Mouse (Mus musculus) midbrain, embryonic 16.5 days (tissue): ENCODE measurements around the gene Olfr551. TPM values are rescaled to one million over a fixed set of nuclear protein-coding genes. Genes with fewer than 3 reads are reported as not detected.

Source experiments
- ATAC-seq: fragments of 200-750 bp; cut with Nextera tagmentation; 2 replicates; pipeline ENCODE4 v1.8.0; 2017; ENCODE audit warnings: moderate TSS enrichment
- H3K27ac ChIP-seq: fragments of 300-500 bp; sonication (generic); 2 replicates; pipeline ENCODE4 v1.5.1; 2014; ENCODE audit warnings: mild to moderate bottlenecking, low read length, mixed read lengths
- H3K27me3 ChIP-seq: fragments of 300-500 bp; sonication (generic); 2 replicates; pipeline ENCODE4 v1.6.1; 2014; ENCODE audit warnings: low read depth, low read length, mixed read lengths; ENCODE audit not compliant: control insufficient read depth, insufficient read depth
- H3K36me3 ChIP-seq: fragments of 300-500 bp; sonication (generic); 2 replicates; pipeline ENCODE4 v1.6.1; 2014; ENCODE audit warnings: mild to moderate bottlenecking, low read length, moderate library complexity, mixed read lengths; ENCODE audit not compliant: control insufficient read depth, insufficient read depth
- H3K4me1 ChIP-seq: fragments of 300-500 bp; sonication (generic); 2 replicates; pipeline ENCODE4 v1.6.1; 2014; ENCODE audit warnings: mild to moderate bottlenecking, low read length, mixed read lengths; ENCODE audit not compliant: control insufficient read depth, insufficient read depth
- H3K4me2 ChIP-seq: fragments of 300-500 bp; sonication (generic); 2 replicates; pipeline ENCODE4 v1.6.1; 2014; ENCODE audit warnings: mild to moderate bottlenecking, low read length, mixed read lengths
- H3K4me3 ChIP-seq: fragments of 300-500 bp; sonication (generic); 2 replicates; pipeline ENCODE4 v1.5.1; 2014; ENCODE audit warnings: low read depth, mild to moderate bottlenecking, low read length, moderate library complexity, mixed read lengths
- H3K9ac ChIP-seq: fragments of 300-500 bp; sonication (generic); 2 replicates; pipeline ENCODE4 v1.6.1; 2014; ENCODE audit warnings: low read depth, low read length, mixed read lengths
- H3K9me3 ChIP-seq: fragments of 300-500 bp; sonication (generic); replicated peaks from 2 replicates; pipeline ENCODE4 v1.6.1; 2014; ENCODE audit warnings: mild to moderate bottlenecking, low read length, mixed read lengths; ENCODE audit not compliant: control insufficient read depth, poor library complexity, severe bottlenecking
- WGBS: fragments of 180-500 bp; shearing (Covaris S2); extraction: QIAGEN DNeasy Blood & Tissue Kit; methylation state at CpG from one replicate; pipeline ENCODE4 v1.1.7; 2014; 5-methylcytosine and 5-hydroxymethylcytosine counted together
- polyA plus RNA-seq: library from polyadenylated mRNA; unstranded; fragments of >200 nt; fragmentation: Nextera tagmentation; extraction: Ambion mirVana; gene quantifications from 2 replicates; pipeline ENCODE4 v1.2.1, GENCODE M21; 2015

Gene Olfr551
- polyA plus RNA-seq, 1 experiment from 2014 or later = not detected

DNA sequence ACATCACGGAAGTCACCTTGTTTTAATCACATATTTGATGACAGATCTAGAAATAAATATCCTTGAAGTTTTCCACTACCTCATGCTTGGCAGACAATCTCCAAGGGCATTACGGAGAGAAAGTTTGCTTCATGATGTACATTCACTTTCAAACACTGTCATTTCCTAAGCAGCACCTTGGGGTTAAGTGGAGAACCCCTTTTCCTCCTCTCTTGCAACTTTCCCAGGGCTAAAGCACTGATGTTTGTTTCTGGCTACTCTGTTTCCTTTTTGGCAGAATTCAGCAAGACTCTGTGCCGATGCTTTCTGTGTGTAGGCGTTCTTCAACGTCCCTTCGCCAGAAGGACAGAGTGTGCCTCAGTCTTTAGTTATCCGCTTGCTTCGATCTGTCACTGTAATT is 20.5 kb downstream of the Olfr551 start, which contains the start of gene Olfr550:
Gene Olfr550, plus strand, starts transcription at position 301 of the 400 bp plus-strand sequence.
- H3K9me3 ChIP-seq = no peaks in the 10 kb centered on the region
- H3K27me3 ChIP-seq = no peaks in the 10 kb centered on the region
- H3K27ac ChIP-seq = no peak within 1 kb of the TSS
- no peaks in the 10 kb centered on the region for H3K36me3 ChIP-seq
- H3K4me3 ChIP-seq = no peak within 1 kb of the TSS
- H3K4me1 ChIP-seq = peaks cover 6% of the 10 kb centered on the region; the same call in 1 of the 2 replicates
- H3K4me2 ChIP-seq = no peak within 1 kb of the TSS
- WGBS = 97% methylated on average over 8 of the region's 8 CpGs
- no peak within 1 kb of the TSS for H3K9ac ChIP-seq
- ATAC-seq = no peak

- no peak overlapping the region for H3K9ac ChIP-seq
- H3K4me2 ChIP-seq = no peak overlapping the region
- no peaks in the 10 kb centered on the region for H3K36me3 ChIP-seq
- H3K27ac ChIP-seq = no peak overlapping the region
- H3K4me3 ChIP-seq = no peak overlapping the region
- no peaks in the 10 kb centered on the region for H3K27me3 ChIP-seq
- H3K4me1 ChIP-seq = no peaks in the 10 kb centered on the region
- no peaks in the 10 kb centered on the region for H3K9me3 ChIP-seq
- ATAC-seq = no peak
- 89% methylated on average over 4 of the region's 4 CpGs for WGBS
These were observed 25.5 kb downstream of the Olfr551 start for GRCm38 (mm10) chr7:102566219-102566618.

DNA sequence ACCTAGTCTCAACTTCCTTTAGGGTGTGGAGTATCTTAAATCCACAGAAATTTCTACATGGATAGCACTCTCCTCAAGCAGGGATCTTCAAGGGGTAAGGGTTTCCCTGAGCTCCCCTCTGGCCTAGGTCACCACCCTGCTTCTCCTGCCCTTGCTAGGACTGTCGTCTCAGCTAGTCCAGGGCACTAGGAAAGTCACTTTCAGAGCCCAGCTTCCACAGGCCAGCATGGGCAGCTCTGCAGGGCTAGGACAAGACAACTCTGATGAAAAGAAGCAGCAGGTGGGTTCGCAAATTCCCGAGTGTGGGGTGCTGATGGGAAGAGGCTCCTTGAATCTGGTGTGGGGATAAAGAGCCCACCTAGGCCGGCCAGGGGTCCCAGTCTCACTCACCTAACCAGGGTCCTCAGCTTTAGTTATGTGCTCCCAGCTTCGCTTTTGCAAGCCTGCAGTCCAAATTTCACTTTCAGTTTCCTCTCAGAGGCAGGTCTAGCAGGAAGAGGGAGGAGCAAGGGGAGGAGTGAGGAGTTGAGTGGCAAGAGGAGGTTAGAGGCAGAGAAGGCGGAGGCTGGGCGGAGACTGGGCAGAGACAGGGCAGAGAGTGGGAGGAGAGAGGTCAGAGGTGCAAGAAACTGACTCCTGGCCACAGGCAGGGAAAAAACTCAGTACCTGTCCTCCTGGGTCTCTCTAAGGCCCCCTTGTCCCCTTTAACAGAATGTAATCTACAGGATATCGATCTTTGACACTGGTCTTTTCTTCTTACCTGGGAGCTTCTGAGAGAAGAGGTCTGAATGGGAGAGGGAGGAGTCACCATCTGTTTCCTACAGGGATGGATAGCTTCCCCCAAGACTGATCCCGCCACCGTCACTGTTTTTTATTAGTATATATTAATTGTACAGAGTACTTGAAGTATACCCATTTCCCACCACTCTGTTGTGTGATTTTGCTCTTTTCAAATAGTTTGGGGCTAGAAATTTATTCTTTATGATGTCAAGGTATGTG is 26.4 kb downstream of the Olfr551 start, which contains the start of gene Trim21:
Gene Trim21, minus strand, starts transcription at position 488 of the 999 bp plus-strand sequence.
- H3K27ac ChIP-seq = no peak within 1 kb of the TSS
- H3K4me1 ChIP-seq = no peaks in the 10 kb centered on the region
- peak within 1 kb of the TSS; percentile 22; the same call in 1 of the 2 replicates for H3K4me3 ChIP-seq
- no peaks in the 10 kb centered on the region for H3K9me3 ChIP-seq
- peak within 1 kb of the TSS; percentile 39 for H3K4me2 ChIP-seq
- H3K9ac ChIP-seq = no peak within 1 kb of the TSS
- H3K27me3 ChIP-seq = no peaks in the 10 kb centered on the region
- 24% methylated on average over 10 of the region's 10 CpGs for WGBS
- ATAC-seq = no peak
- no peaks in the 10 kb centered on the region for H3K36me3 ChIP-seq

DNA sequence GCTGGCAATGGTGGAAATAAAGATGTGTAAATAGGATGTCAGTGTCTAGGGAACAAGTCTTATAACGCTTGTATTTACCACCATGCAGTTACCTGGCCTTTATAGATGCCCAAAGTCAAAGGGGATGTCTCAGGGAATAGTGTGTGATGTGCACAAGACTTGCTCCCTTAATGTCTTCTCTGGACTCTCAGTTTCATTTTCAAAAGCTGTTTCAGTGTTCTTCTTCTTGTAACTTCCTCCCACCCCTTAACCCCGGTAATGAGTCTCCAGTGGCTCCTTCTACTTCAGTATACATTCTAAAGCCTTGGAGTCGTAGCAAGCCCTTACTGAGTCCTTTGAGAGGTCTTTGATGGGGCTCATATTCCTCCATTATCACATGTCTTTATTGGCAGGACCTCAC is 38.4 kb downstream of the Olfr551 start:
- Histone ChIP-seq H3K4me2 (no peak overlapping the region), H3K27ac (no peak overlapping the region), H3K9me3 (no peaks in the 10 kb centered on the region), H3K4me1 (no peaks in the 10 kb centered on the region), H3K4me3 (no peak overlapping the region), H3K36me3 (no peaks in the 10 kb centered on the region), H3K27me3 (no peaks in the 10 kb centered on the region), H3K9ac (no peak overlapping the region)
- WGBS = 82% methylated on average over 3 of the region's 3 CpGs
- ATAC-seq = no peak

GRCm38 (mm10) chr7:102549570-102549969 is 42.1 kb downstream of the Olfr551 start, which contains the start of gene Olfr549:
TSS of gene Olfr549 (plus strand) at chr7:102549870.
- no peaks in the 10 kb centered on the region for H3K9me3 ChIP-seq
- ATAC-seq = no peak
- no peaks in the 10 kb centered on the region for H3K27me3 ChIP-seq
- H3K4me1 ChIP-seq = no peaks in the 10 kb centered on the region
- no peak within 1 kb of the TSS for H3K9ac ChIP-seq
- H3K4me2 ChIP-seq = no peak within 1 kb of the TSS
- no peak within 1 kb of the TSS for H3K27ac ChIP-seq
- no peaks in the 10 kb centered on the region for H3K36me3 ChIP-seq
- 95% methylated on average over 3 of the region's 3 CpGs for WGBS
- H3K4me3 ChIP-seq = no peak within 1 kb of the TSS

- Histone ChIP-seq H3K27ac (no peak overlapping the region), H3K9me3 (no peaks in the 10 kb centered on the region), H3K4me1 (no peaks in the 10 kb centered on the region), H3K4me2 (no peak overlapping the region), H3K36me3 (no peaks in the 10 kb centered on the region), H3K27me3 (no peaks in the 10 kb centered on the region), H3K4me3 (no peak overlapping the region), H3K9ac (no peak overlapping the region)
- WGBS = 71% methylated on average over 3 of the region's 3 CpGs
- no peak for ATAC-seq
These were observed 50.4 kb downstream of the Olfr551 start for GRCm38 (mm10) chr7:102541251-102541650.

- no peak within 1 kb of the TSS for H3K4me2 ChIP-seq
- H3K27me3 ChIP-seq = no peaks in the 10 kb centered on the region
- no peak for ATAC-seq
- no peaks in the 10 kb centered on the region for H3K4me1 ChIP-seq
- H3K36me3 ChIP-seq = no peaks in the 10 kb centered on the region
- H3K4me3 ChIP-seq = no peak within 1 kb of the TSS
- H3K9me3 ChIP-seq = no peaks in the 10 kb centered on the region
- H3K9ac ChIP-seq = no peak within 1 kb of the TSS
- no peak within 1 kb of the TSS for H3K27ac ChIP-seq
- 90% methylated on average over 2 of the region's 2 CpGs for WGBS
These were observed 51.1 kb downstream of the Olfr551 start, which contains the start of gene Olfr548-ps1 for GRCm38 (mm10) chr7:102540596-102540995. TSS of gene Olfr548-ps1 (plus strand) at chr7:102540896.

DNA sequence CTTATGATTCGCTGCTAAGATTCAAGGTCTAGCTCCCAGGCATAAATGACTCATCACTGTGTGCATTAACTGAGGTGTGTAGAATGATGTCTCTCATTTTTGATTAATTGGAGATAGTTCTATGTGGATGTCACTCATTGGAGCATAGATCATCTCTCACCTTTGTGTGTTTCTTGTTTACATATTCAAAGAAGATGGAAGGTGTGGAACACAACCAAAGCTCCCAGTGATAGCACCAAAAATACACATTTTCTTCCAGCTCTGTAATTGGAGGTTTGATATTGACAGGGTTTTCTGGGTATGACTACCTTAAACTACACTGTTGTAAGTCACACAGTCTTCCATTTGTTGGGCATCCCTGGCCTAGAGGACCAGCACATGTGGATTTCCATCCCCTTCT is 57.2 kb downstream of the Olfr551 start, which contains the start of gene Olfr547:
Gene Olfr547, plus strand, starts transcription at position 301 of the 400 bp plus-strand sequence.
- Histone ChIP-seq H3K9me3 (no peaks in the 10 kb centered on the region; the same call in 1 of the 2 replicates), H3K27ac (no peak within 1 kb of the TSS), H3K27me3 (no peaks in the 10 kb centered on the region), H3K4me3 (no peak within 1 kb of the TSS), H3K4me1 (no peaks in the 10 kb centered on the region), H3K9ac (no peak within 1 kb of the TSS), H3K4me2 (no peak within 1 kb of the TSS), H3K36me3 (no peaks in the 10 kb centered on the region)
- ATAC-seq = no peak
- 77% methylated on average over 1 of the region's 1 CpGs for WGBS
